Mouse (Mus musculus) megakaryocyte, embryonic 14.5 days (primary cell): ENCODE results near the gene Krr1.

Experiments
- FLI1 ChIP-seq: IDR thresholded peaks from 2 replicates; pipeline ENCODE4 v1.6.1; 2012; ENCODE audit warnings: low read length, inconsistent platforms, mixed read lengths
- GATA1 ChIP-seq: IDR thresholded peaks from 3 replicates; pipeline ENCODE4 v1.6.1; 2012; ENCODE audit warnings: mixed read lengths, low read length, inconsistent platforms, borderline replicate concordance

DNA sequence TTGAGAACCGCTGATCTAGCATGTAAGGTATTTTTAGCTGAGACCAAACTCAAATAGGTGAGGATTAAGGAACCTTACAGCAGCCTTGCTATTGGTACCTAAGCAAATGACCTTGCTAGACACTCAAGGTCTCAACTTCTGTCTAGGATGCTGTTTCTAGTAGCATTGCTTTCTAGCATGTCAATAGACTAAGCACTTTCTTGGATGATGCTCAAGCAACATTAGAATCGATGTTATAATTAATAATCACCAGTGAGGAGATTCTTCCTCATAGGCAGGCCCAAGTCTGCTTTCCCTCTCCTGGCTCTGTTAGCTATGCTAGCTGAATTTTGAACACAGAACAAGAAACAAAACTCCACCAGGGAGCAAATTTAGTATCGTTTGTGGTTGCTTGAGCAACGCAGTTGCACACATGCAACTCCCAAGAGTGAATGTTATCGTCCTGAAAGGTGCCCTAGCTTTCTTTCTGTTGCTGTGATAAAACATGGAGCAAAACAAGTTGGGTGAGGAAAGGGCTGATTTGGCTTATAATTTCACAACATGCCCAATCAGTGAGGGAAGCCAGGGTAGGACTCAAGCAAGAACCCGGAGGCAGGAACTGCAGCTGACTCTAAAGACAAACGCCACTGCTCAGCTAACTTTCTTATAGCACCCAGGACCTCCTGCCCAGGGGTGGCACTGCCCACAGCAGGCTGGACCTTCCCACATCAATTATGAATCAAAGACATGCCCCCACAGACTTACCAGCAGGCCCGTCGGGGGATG lies 29.5 kb downstream of the Krr1 start:
- TF ChIP-seq FLI1 (no peak), GATA1 (no peak)
